Mouse (Mus musculus) lung, adult 2 months (tissue): Measurements from ENCODE around the gene Npr3. TPM values are rescaled to one million over a fixed set of nuclear protein-coding genes. Genes with fewer than 3 reads are reported as not detected.

Source experiments
- DNase-seq: peaks from one replicate; pipeline ENCODE4 v3.0.0; 2022
- H3K4me1 ChIP-seq: fragments of 200-500 bp; 2 replicates; pipeline ENCODE4 v1.6.1; 2011; ENCODE audit warnings: low read length; ENCODE audit not compliant: control insufficient read depth, insufficient read depth
- H3K4me3 ChIP-seq: fragments of 200-500 bp; replicated peaks from 2 replicates; pipeline ENCODE3; 2011; ENCODE audit warnings: low read depth, mild to moderate bottlenecking, control low read depth, low read length; ENCODE audit errors: extremely low read depth
- CTCF ChIP-seq: fragments of 200-500 bp; IDR thresholded peaks from 2 replicates; pipeline ENCODE4 v1.5.1; 2011; ENCODE audit warnings: mild to moderate bottlenecking, low read length, control low read depth; ENCODE audit not compliant: insufficient read depth
- POLR2A ChIP-seq: fragments of 200-500 bp; IDR thresholded peaks from 2 replicates; pipeline ENCODE4 v1.6.1; 2011; ENCODE audit warnings: low read depth, mild to moderate bottlenecking, control low read depth, low read length, borderline replicate concordance; ENCODE audit errors: extremely low read depth
- WGBS: fragments of 180-500 bp; shearing (Covaris S2); methylation state at CpG from one replicate; pipeline ENCODE4 v1.1.7; 2018; 5-methylcytosine and 5-hydroxymethylcytosine counted together
- polyA plus RNA-seq: library from polyadenylated mRNA; depleted of rRNA; stranded (reverse); fragments of >200 nt; gene quantifications from 2 replicates; pipeline ENCODE4 v1.2.3, GENCODE M21; 2012; rRNA removed

Npr3 gene
- 9.6 and 24.4 TPM in 2 replicates for polyA plus RNA-seq

DNA sequence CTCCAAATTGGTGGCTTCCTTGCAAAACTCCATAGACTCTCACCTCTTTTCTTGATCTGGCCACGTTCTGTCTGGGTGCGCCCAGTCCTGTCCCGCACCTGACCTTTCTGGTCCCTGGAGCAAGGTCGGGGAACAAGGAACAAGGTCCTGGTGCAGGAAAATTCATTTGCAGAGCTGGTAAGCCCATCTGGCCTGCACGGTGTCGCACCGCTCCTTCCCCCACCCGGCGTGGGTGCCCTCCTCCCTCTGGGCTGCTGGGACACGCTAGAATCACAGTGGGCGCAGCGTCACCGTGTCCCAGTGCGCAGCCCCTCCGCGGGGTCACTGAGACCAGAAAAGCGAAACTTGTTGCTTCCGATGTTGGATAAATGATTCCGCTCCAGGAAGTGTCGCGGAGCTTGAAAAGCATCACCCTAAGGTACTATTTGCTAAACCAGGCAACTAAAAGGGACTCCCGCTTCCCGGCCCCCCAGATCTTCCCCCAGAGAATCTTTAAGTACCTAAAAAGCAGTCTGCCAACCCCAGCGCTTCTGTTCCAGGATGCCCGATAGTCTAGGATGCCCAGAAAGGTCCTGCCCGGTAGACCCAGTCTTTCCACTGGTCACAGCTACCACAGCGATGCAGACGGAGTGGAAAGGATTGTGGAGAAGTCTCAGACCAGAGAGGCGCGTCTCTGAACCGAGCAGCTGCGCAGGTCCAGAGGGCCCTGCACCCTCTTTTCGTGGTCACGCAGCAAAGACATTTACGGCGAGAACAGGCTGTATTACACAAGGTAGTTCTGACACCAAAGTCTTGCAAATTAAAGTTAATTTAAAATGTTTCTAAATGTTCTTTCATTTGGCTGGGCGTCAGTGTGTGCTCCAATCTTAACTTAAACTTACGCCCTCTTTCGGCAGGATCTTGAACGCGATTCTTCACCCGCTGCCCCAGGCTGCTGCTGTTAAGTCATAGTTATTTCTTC is at the start of gene Npr3:
Gene Npr3 (minus strand): TSS at position 717 of the 961 bp plus-strand sequence.
- peak; percentile 58 for DNase-seq
- TF ChIP-seq POLR2A: no peak
- peak; percentile 59 for TF ChIP-seq CTCF
- Histone ChIP-seq H3K4me1 (peaks cover 2% of the 10 kb centered on the region; the same call in 1 of the 2 replicates), H3K4me3 (peak within 1 kb of the TSS; percentile 77)
- WGBS: under 1% methylated on average over 42 of the region's 42 CpGs

- whole genome bisulfite sequencing: 79% methylated on average over 7 of the region's 7 CpGs
- no peaks in the 10 kb centered on the region for H3K4me1 ChIP-seq
- no peak for TF ChIP-seq CTCF
- TF ChIP-seq POLR2A: no peak
- no peak for DNase-seq
- no peak overlapping the region for H3K4me3 ChIP-seq
Observed at GRCm38 (mm10) chr15:11956129-11956528, 49.0 kb upstream of the Npr3 start.

DNA sequence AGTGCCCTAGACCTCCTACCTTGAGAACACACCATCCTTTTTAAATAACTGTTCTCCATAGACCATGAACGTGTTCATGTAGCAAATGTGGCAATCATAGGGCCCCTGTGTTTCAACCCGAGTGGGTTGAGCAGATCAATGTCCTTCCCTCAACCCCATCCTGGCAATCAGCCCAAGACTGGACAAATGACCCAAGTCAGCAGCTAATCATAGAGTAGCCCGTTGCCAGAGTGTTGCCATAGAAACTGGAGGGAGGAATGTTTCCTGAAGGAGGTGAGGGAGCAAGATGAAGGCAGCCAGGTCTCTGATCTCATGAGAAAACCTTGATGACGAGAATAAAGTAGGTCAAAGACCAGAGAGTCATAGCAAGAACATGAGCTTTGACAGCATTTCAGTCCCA is 47.1 kb upstream of the Npr3 start:
- Histone ChIP-seq H3K4me1 (no peaks in the 10 kb centered on the region), H3K4me3 (no peak overlapping the region)
- 50% methylated on average over 4 of the region's 4 CpGs for WGBS
- no peak for DNase-seq
- TF ChIP-seq POLR2A (no peak), CTCF (no peak)

- DNase-seq: no peak
- TF ChIP-seq POLR2A (no peak), CTCF (no peak)
- WGBS: 69% methylated on average over 3 of the region's 3 CpGs
- no peak overlapping the region for H3K4me3 ChIP-seq
- H3K4me1 ChIP-seq: no peaks in the 10 kb centered on the region
Observed at GRCm38 (mm10) chr15:11952159-11952558, 45.1 kb upstream of the Npr3 start.

DNA sequence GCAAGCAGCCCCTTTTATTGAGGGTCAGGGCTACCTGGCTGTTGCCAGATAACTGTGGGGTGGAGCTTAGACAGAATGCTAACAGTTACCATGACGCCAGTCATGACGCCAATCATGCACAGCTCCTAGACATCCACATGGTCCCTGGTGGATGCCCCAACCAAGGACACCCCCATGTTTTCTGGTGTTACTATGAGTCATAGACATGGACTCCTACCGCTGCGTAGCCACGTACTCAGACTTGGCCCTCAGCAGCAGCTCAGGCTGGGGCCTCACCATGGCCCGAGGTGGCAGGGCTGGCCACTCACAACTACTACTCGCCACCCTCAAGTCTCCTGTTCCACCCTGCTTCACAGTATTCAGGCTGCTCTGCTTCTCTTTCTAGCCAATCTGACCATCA is 44.1 kb upstream of the Npr3 start:
- Histone ChIP-seq H3K4me3 (no peak overlapping the region), H3K4me1 (no peaks in the 10 kb centered on the region)
- 95% methylated on average over 7 of the region's 7 CpGs for WGBS
- no peak for DNase-seq
- TF ChIP-seq POLR2A (no peak), CTCF (no peak)

GRCm38 (mm10) chr15:11950144-11950543 is 43.1 kb upstream of the Npr3 start:
- Histone ChIP-seq H3K4me3 (no peak overlapping the region), H3K4me1 (no peaks in the 10 kb centered on the region)
- 87% methylated on average over 10 of the region's 10 CpGs for WGBS
- TF ChIP-seq POLR2A: no peak
- TF ChIP-seq CTCF: no peak
- no peak for DNase-seq

DNA sequence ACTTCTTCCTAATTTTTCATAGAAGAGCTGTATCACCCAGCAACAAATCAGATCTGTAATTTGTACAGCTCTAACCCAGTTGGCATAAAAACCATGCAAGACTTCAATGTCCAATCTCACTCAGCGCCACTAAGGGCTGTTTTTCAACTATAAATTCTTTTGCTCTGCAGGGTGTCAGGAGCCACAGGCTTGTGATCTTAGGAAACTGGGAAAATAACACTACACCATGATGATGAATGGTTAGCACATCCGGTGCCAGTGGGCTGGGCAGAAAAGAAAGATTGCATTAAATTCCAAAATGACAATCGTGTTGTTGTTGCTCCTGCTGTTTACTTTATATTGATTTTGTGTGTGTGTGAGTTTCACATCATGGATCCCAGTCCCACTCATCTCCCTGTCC is 42.4 kb upstream of the Npr3 start:
- no peak for TF ChIP-seq CTCF
- Histone ChIP-seq H3K4me3 (no peak overlapping the region), H3K4me1 (no peaks in the 10 kb centered on the region)
- 72% methylated on average over 3 of the region's 3 CpGs for WGBS
- no peak for DNase-seq

DNA sequence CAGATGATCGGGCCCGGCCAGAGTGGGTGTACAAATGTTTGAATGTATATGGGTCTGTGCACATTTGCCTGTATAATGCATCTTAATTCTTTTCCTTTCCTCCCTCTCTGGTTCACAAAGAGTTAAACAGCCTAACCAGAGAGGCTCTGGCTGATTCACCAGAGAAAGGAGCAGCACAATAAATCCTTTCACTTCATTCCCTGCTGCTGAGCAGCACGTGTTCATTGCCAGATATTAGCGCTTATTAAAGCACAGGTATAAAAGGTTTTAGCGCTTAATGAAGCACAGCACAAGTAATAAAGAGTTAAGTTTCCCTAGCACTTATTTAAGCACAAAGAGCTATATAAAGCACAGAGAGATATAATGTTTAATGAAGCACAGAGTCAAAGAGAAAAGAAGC is 33.8 kb upstream of the Npr3 start:
- 75% methylated on average over 5 of the region's 5 CpGs for WGBS
- TF ChIP-seq CTCF (no peak), POLR2A (no peak)
- DNase-seq: no peak

GRCm38 (mm10) chr15:11927742-11928141 is 20.7 kb upstream of the Npr3 start:
- 78% methylated on average over 3 of the region's 3 CpGs for WGBS
- Histone ChIP-seq H3K4me3 (no peak overlapping the region), H3K4me1 (no peaks in the 10 kb centered on the region)
- TF ChIP-seq CTCF: no peak
- no peak for TF ChIP-seq POLR2A
- DNase-seq: no peak

More for the DNA sequence above, 33.8 kb upstream of the Npr3 start:
- Histone ChIP-seq H3K4me3 (no peak overlapping the region), H3K4me1 (no peaks in the 10 kb centered on the region)

DNA sequence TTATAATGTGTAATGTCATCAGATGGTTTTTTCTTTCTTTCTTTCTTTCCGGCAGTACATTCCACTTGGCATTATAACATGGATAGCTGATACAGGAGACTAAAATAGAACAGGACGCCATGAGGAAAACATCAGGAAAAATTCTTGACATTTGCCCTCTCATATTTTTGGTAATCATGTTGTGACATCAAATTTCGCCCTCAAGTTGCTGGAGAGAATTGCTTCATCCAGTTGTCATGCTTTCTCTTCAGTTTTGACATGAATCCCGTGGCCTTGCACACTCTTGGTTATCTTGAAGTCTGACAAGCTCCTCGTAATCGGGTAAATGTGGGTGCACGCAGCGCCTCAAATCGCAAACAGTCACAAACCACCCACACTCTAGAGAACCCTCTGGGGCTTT is 7.0 kb upstream of the Npr3 start:
- 65% methylated on average over 9 of the region's 9 CpGs for WGBS

More for the DNA sequence above, 7.0 kb upstream of the Npr3 start:
- H3K4me3 ChIP-seq: no peak overlapping the region
- H3K4me1 ChIP-seq: no peaks in the 10 kb centered on the region
- TF ChIP-seq POLR2A (no peak), CTCF (no peak)
- DNase-seq: no peak
